Mouse (Mus musculus): ENCODE measurements around the gene Sgpp1.
A peak's percentile ranks its signal among the peaks of the same experiment; 100 is the strongest.
"Not testable (repeated sequence)": the region's sequence is repeated elsewhere in the genome, so short reads cannot be mapped to it uniquely, and the experiment has no call there.

Gene Sgpp1

DNA sequence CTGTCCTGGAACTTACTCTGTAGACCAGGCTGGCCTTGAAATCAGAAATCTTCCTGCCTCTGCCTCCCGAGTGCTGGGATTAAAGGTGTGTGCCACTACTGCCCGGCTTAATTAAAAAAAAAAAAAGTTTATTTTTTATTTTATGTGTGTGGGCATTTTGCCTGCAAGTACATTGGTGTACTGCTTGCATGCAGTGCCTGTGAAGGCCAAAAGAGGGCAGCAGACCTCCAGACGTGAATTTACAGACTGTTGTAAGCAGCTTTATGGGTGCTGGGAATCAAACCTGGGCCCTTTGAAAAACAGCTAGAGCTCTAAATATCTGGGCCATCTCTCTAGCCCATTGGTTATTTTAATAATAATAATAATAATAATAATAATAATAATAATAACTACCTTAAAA, 36.8 kb downstream of the Sgpp1 start:
- no peak for DNase-seq (ENCODE audit: extremely low spot score, low spot score)

DNA sequence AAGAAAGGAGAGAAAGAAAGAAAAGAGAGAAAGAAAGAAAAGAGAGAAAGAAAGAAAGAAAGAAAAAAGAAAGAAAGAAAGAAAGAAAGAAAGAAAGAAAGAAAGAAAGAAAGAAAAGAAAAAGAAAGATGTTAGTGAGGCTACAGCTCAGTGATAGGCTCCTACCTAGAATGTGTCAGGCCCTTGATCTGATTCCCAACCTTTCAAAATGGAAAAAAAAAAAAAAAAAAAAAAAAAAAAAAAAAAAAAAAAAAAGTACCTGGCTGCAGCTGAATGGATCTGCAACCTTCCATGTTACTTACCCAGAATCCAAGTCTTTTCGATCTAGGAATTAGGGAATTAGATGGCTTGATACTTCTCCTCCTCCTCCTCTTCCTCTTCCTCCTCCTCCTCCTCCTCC, 39.7 kb downstream of the Sgpp1 start:
- DNase-seq (ENCODE audit: extremely low spot score, low spot score): not testable (repeated sequence)

DNA sequence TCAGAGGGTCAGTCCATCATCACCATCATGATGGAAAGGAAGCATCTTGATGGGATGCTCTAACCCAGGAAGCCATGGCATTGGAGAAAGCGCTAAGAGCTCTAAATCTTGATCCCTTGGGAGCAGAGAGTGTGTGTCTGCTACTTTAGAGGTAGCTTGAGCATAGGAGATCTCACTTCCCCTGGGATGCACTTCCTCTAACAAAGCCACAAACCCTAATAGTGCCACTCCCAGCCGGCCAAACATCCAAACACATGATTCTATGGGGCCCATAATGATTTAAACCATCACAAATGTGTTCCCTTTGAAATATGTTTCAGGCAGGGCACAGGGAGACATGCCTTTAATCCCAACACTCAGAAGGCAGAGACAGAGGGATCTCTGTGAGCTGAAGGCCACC, 46.5 kb downstream of the Sgpp1 start:
- DNase-seq (ENCODE audit: extremely low spot score, low spot score): no peak

DNA sequence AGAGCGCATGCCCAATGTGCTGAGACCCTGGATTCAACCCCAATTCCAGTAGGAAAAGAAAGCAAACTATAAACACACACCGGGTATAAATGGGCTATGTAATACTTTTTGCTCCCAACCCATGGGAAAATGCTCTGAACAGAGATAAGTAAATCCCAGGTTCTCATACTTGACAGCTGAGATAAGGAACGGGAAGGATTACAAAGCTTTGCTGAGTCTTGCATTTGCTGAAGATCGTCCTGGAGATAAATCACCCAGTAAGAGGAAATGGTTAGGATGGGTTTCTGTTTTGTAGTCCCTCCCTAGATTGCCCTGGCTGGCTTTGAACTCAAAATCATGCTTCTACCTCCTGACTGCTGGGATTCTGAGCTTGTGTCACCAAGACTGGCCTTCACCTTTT, 48.2 kb downstream of the Sgpp1 start:
- DNase-seq (ENCODE audit: extremely low spot score, low spot score): no peak

DNA sequence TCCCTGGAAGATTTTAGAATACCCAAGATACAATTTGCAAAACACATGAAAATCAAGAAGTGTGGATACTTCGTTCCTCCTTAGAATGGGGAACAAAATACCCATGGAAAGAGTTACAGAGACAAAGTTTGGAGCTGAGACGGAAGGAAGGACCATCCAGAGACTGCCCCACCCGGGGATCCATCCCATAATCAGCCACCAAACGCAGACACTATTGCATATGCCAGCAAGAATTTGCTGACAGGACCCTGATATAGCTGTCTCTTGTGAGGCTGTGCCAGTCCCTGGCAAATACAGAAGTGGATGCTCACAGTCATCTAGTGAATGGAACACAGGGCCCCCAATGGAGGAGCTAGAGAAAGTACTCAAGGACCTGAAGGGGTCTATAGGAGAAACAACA, 51.5 kb downstream of the Sgpp1 start:
- not testable (repeated sequence) for DNase-seq (ENCODE audit: extremely low spot score, low spot score)

DNA sequence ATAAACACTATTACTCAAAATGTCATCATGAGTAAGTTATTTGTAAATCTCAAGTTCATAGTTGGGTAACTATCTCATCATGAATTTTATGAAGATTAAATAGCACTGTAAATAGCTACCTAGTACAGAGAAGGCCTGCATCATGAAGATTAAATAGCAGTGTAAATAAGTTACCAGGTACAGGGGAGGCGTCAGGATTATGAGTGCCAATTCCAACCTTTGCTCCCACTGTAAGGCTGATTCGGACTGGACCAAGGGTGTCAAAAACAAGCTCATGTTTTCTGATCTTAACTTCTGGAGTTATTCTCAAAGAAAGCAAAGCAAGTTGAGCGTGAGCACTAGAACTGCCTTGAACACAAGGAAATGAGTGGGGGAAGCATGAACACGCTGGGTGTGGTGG, 51.9 kb downstream of the Sgpp1 start:
- DNase-seq (ENCODE audit: extremely low spot score, low spot score): no peak

DNA sequence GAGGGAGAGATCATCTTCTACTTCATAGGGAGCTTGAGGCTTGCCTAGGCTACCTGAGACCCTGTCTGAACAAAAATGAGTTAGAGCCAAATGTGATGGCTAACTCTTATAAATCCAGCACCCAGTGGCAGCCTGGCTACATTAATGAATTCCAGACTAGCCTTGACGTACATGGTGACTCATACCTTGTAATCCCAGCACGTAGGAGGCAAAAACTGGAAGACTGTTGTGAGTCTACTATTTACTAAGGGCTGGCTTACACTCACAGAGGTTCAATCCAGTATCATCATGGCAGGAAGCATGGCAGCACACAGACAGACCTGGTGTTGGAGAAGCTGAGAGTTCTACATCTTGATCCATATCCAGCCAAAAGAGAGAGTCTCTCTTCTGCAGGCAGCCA, 52.7 kb downstream of the Sgpp1 start:
- no peak for DNase-seq (ENCODE audit: extremely low spot score, low spot score)

DNA sequence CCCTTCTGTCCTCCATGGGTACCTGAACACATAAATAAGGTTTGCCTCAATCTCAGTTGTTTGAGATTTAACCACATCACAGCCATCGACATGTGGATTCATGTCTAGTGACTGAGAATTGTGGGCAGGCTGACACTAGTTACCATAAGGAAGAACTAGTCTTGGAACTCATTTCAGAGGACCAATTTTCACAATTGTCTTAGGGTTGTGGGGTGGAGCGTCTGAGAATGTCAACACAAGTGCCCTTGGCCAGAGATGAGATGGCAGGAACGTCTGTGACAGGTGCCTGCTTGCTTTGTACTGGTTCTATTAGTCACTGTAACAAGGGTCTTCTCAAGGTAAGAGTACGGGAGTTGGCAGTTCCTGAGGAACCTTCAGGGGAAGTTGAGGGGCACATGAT, 54.4 kb downstream of the Sgpp1 start:
- no peak for DNase-seq (ENCODE audit: extremely low spot score, low spot score)

DNA sequence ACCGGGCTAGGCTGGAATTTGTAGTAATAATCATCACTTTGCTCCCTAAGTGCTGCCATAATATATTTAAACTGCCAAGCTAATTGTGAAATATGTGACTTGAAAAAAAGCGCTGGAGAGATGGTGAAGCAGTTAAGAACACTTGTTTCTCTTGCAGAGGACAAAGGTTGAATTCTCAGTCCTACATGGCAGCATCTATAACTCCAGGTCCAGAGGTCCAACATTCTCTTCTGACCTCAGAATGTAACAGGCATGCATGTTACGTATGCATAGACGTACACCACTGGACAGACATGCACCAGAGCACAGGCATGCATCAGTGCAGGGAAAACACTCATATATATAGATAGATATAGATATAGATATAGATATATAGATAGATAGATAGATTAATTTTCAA, 57.1 kb downstream of the Sgpp1 start:
- no peak for DNase-seq (ENCODE audit: extremely low spot score, low spot score)

DNA sequence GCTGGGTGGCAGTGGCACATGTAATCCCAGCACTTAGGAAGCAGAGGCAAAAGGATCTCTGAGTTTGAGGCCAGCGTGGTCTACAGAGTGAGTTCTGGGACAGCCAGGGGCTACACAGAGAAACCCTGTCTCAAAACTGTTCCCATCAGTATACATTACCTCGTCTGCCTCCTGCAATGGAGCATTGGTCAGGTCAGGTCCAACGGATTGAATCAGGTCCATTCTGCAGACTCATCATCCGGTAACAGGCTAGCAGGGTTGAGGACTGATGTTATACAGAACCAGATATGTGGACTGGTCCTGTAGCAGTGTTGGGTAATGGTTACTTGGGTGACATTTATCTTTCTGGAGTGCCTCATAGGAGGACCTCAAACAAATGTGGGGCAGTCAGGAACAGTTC, 62.9 kb downstream of the Sgpp1 start:
- no peak for DNase-seq (ENCODE audit: extremely low spot score, low spot score)

DNA sequence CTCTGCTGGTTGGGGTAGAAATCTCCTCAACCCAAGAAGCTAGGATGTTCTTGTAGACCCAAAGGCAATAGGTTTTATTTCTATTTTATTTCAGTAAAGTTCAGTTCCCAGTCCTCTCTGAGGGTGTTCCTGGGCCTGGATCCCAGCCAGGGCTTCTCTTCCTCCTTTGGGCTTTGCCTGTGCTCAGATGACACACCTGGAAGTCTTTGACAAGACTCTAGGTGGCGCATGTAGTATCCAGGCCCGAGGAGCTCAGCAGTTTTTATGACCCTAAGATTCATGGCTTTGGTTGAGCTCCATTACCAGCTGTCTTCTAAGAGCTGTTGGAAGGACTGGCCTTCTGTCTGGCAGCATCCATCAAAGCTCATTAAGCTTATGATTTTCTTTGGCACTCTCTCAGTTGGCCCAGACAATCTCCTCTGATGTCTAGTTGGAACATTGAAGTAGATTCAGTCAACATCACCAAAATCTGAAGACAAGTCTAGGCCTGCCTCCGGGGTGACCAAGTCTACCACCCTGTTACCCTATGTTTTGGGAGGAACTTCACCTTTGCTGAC, 63.7 kb downstream of the Sgpp1 start:
- no peak for DNase-seq (ENCODE audit: extremely low spot score, low spot score)

DNA sequence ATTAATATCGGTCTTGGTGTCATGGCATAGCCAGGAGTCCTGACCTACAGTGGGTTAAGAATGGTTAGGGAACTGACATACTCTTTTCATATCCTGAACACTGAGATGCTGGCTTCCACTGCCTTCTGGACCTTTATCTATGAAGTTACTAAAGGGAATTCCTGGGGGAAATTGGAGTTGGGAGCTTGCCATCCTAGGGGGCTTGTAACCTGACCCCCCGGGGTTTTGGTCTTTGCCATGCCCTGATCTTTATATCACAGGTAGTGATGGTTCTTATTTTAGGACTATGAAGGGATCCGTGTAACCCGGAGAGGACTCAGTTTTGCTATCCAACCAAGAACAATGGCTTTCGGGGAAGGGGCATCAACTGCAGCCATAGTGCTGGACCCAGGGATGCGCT, 64.9 kb downstream of the Sgpp1 start:
- DNase-seq (ENCODE audit: extremely low spot score, low spot score): no peak

DNA sequence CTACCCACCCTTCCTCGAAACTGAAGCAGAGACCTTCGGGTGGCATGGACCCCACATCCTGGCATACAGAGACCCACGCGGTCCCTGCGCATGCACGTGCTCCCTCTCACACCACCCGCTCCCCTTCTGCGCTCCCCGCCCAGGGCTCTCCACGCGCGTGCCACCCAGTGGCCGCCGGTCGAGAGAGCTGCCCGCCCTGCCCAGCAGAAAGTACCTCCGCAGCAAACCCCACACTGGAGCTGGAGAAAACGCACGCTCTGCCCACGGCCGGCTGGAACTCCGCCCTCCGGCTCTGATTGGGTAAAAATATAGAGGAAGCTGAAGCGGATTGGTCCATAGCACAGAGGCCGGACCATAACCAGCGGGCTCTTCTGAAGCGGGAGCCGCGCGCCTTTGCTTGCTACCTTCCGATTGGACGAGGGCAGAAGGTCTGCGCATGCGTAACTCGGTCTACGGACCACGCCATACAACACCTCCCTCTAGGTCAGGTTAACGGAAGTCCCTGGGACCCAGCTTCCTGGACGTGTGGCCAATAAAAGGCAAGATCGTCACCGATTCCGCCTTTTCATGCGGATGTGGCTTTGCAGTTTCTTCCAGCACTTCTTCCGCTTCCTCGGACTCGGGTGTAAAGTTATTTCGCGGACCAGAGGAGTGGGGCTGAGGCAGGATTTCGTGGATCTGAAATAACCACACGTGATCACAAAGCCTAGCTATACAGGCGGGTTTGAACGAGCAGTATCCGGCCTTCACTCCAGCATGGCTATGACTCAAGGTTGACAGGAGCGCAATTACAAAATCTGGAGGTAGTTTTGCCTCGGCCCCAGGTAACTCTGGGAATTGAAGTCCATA, 66.0 kb downstream of the Sgpp1 start, which contains the start of gene Wdr89:
TSS of gene Wdr89 (minus strand) at position 280 of the 849 bp plus-strand sequence.
- DNase-seq (ENCODE audit: extremely low spot score, low spot score): peak; percentile 97

DNA sequence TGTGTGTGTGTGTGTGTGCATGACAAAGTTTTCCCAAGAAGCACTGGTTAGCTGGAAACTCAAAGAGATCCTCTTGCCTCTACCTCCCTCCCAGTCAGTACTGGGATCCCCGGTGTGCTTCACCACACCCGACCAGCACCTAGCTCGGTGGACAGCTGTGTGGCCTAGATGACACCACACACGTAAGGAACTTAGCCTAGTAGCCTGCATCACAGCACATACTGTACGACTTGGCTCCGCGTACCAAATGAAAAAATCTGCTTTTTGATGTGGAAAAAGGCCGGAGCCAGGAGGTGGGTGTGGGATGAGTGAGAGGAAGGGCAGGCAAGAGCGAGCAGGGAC, 66.6 kb downstream of the Sgpp1 start:
- no peak for DNase-seq (ENCODE audit: extremely low spot score, low spot score)

DNA sequence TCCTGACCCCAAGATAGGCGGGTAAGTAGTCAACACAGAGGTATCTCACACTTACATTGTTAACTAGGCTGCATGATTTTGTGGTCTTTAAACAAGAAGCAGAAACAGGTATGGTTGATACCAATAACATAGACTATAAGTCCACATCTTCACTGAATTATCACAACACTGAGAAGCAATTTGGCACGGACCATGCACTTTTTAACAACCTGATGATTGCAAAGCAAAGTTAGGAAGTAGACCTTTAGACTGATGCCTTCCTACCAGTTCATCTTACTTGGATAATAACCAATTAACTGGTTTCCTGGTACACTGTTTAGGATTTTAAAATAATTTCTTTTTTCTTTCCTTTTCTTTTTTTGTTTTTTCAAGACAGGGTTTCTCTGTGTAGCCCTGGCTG, 67.3 kb downstream of the Sgpp1 start:
- no peak for DNase-seq (ENCODE audit: extremely low spot score, low spot score)

DNA sequence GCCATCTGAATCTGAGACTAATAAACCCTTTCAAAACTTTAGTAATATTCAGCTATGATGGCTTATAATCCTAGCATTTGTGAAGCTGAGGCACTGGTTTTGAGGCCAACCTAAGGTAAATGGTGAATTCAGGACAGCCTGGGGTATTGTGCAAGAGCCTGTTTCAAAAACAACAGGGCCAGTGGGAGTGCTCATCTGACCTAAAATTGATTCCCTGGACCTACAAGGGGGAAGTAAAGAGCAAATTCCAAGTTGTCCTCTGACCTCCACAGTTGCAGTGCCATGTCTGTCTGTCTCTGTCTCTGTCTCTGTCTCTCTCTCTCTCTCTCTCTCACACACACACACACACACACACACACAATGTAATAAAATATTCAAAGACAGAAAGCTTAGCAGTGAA, 68.6 kb downstream of the Sgpp1 start:
- no peak for DNase-seq (ENCODE audit: extremely low spot score, low spot score)

DNA sequence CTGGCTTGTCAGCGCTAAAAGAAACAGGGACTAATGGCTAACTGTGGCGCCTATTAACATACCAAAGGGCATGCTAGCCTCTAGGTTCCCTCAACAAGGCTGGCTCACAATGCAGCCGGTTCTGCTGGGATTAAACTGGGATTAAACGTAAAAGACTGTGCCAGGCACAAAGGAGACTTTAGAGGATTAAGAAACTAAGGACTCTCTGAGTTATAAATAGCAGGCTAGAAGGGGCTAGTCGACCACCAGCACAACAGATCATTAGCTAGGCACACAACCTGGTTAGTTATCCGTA, 71.1 kb downstream of the Sgpp1 start:
- no peak for DNase-seq (ENCODE audit: extremely low spot score, low spot score)
